Comparison of ENCODE assay signal across 11 mouse cellular contexts in genomic region chr5:105551808-105552207, GRCm38 (mm10).
"Had no signal": no experiment of that assay in that cellular context is flagged by ENCODE, and none has a peak within 500 bp of the region (broad histone marks: within the 10 kb centered on the region; RNA-seq: fewer than 3 reads in every experiment).

No protein-coding gene starts in this region.

- H3K4me2 ChIP-seq: limb, embryonic 15.5 days; neural tube, embryonic 15.5 days had no signal

- H3K36me3 ChIP-seq: limb, embryonic 15.5 days; neural tube, embryonic 15.5 days had no signal

- H3K27me3 ChIP-seq: limb, embryonic 15.5 days; neural tube, embryonic 15.5 days had no signal

- H3K4me3 ChIP-seq: limb, embryonic 15.5 days; myocyte; neural tube, embryonic 15.5 days had no signal

- H3K9me3 ChIP-seq: limb, embryonic 15.5 days; neural tube, embryonic 15.5 days had no signal

- DNase-seq: kidney, postnatal 25 days; lung, adult 18-20 months; lung, postnatal 10 days; midbrain, embryonic 14.5 days; thymus, adult 18-20 months; thymus, postnatal 14 days had no signal

- ATAC-seq: inflammation-experienced regulatory T-cells, adult 6 months; intestine, postnatal 0 days had no signal

- H3K9ac ChIP-seq: limb, embryonic 15.5 days; neural tube, embryonic 15.5 days had no signal

- H3K27ac ChIP-seq: limb, embryonic 15.5 days; neural tube, embryonic 15.5 days had no signal

- H3K4me1 ChIP-seq: limb, embryonic 15.5 days; neural tube, embryonic 15.5 days had no signal
